Mouse (Mus musculus): ENCODE results near the gene Col27a1. TPM values are rescaled to one million over a fixed set of nuclear protein-coding genes. Genes with fewer than 3 reads are reported as not detected.

The Col27a1 gene
- total and polyA plus RNA-seq, 3 experiments: not detected

- H3K4me3 ChIP-seq (ENCODE audit: control insufficient read depth in 1 of 2, insufficient read depth in 1 of 2, low read depth in 2 of 2, low read length in 2 of 2): no peak overlapping the region
- no peaks in the 10 kb centered on the region for H3K36me3 ChIP-seq (ENCODE audit: control insufficient read depth in 1 of 2, insufficient read depth in 2 of 2, low read length in 2 of 2)
- TF ChIP-seq POLR2A (IDR thresholded peaks at IDR 0.05; ENCODE audit: control insufficient read depth in 1 of 2, insufficient read depth in 1 of 2, low read depth in 1 of 2, low read length in 2 of 2, poor library complexity in 1 of 2): no peak
- no peak for TF ChIP-seq MAX (IDR thresholded peaks at IDR 0.05; ENCODE audit: low read length)
- TF ChIP-seq MAFK (IDR thresholded peaks at IDR 0.05; ENCODE audit: borderline replicate concordance, low read depth, low read length): no peak
- no peak for TF ChIP-seq TCF12 (IDR thresholded peaks at IDR 0.05; ENCODE audit: low read depth, low read length)
- no peak for TF ChIP-seq TBP (IDR thresholded peaks at IDR 0.05; ENCODE audit: low read depth, low read length)
- no peak for TF ChIP-seq KAT2A (conservative IDR thresholded peaks at IDR 0.05; ENCODE audit: low read depth, low read length)
- no peak for TF ChIP-seq E2F4 (IDR thresholded peaks at IDR 0.05; ENCODE audit: borderline replicate concordance, low read depth, low read length)
- no peak for TF ChIP-seq USF1 (IDR thresholded peaks at IDR 0.05; ENCODE audit: low read depth, low read length)
- TF ChIP-seq RAD21 (IDR thresholded peaks at IDR 0.05; ENCODE audit: low read depth, low read length): no peak
- DNase-seq (ENCODE audit: low read depth, low spot score): no peak
- H3K79me2 ChIP-seq (ENCODE audit: control insufficient read depth, insufficient read depth, low read length, poor library complexity): no peaks in the 10 kb centered on the region
- H3K27ac ChIP-seq (ENCODE audit: control insufficient read depth, low read depth, low read length): no peak overlapping the region
- H3K9me3 ChIP-seq (replicated peaks; ENCODE audit: insufficient read depth, low read length): no peaks in the 10 kb centered on the region
- no peaks in the 10 kb centered on the region for H3K27me3 ChIP-seq (ENCODE audit: control insufficient read depth in 1 of 2, insufficient read depth in 2 of 2, low read length in 2 of 2)
- H3K9ac ChIP-seq (ENCODE audit: control insufficient read depth, low read depth, low read length, poor library complexity, severe bottlenecking): no peak overlapping the region
- H3K4me1 ChIP-seq (ENCODE audit: control insufficient read depth in 1 of 2, insufficient read depth in 2 of 2, low read length in 2 of 2): no peaks in the 10 kb centered on the region
Observed at GRCm38 (mm10) chr4:63314063-63314462, 100.3 kb downstream of the Col27a1 start.

GRCm38 (mm10) chr4:63316076-63316746, 102.4 kb downstream of the Col27a1 start:
- no peaks in the 10 kb centered on the region for H3K79me2 ChIP-seq (ENCODE audit: control insufficient read depth, insufficient read depth, low read length, poor library complexity)
- DNase-seq (ENCODE audit: low read depth, low spot score): no peak
- no peaks in the 10 kb centered on the region for H3K9me3 ChIP-seq (replicated peaks; ENCODE audit: insufficient read depth, low read length)
- H3K36me3 ChIP-seq (ENCODE audit: control insufficient read depth in 1 of 2, insufficient read depth in 2 of 2, low read length in 2 of 2): no peaks in the 10 kb centered on the region
- H3K4me1 ChIP-seq (ENCODE audit: control insufficient read depth in 1 of 2, insufficient read depth in 2 of 2, low read length in 2 of 2): no peaks in the 10 kb centered on the region
- TF ChIP-seq MYC (IDR thresholded peaks at IDR 0.05; ENCODE audit: low read depth, low read length) (no peak), MEF2A (IDR thresholded peaks at IDR 0.05; ENCODE audit: extremely low read depth, insufficient replicate concordance, low read depth, low read length, poor library complexity, severe bottlenecking) (no peak), BHLHE40 (IDR thresholded peaks at IDR 0.05; ENCODE audit: borderline replicate concordance, low read depth, low read length) (no peak), HCFC1 (IDR thresholded peaks at IDR 0.05; ENCODE audit: low read depth, low read length) (no peak), MAFK (IDR thresholded peaks at IDR 0.05; ENCODE audit: borderline replicate concordance, low read depth, low read length) (no peak), NRF1 (IDR thresholded peaks at IDR 0.05; ENCODE audit: insufficient read depth, low read depth, low read length, poor library complexity, severe bottlenecking) (no peak), MXI1 (IDR thresholded peaks at IDR 0.05; ENCODE audit: low read depth, low read length) (no peak), USF1 (IDR thresholded peaks at IDR 0.05; ENCODE audit: low read depth, low read length) (no peak), CHD1 (IDR thresholded peaks at IDR 0.05; ENCODE audit: low read depth, low read length) (no peak), GATA1 (IDR thresholded peaks at IDR 0.05; ENCODE audit: low read depth, low read length) (no peak), ELF1 (IDR thresholded peaks at IDR 0.05; ENCODE audit: low read depth, low read length) (no peak)
- H3K4me3 ChIP-seq (ENCODE audit: control insufficient read depth in 1 of 2, insufficient read depth in 1 of 2, low read depth in 2 of 2, low read length in 2 of 2): no peak overlapping the region
- no peak overlapping the region for H3K27ac ChIP-seq (ENCODE audit: control insufficient read depth, low read depth, low read length)
- H3K27me3 ChIP-seq (ENCODE audit: control insufficient read depth in 1 of 2, insufficient read depth in 2 of 2, low read length in 2 of 2): no peaks in the 10 kb centered on the region
- no peak overlapping the region for H3K9ac ChIP-seq (ENCODE audit: control insufficient read depth, low read depth, low read length, poor library complexity, severe bottlenecking)
